ENCODE assay signal across 14 mouse cellular contexts in the genomic region with DNA sequence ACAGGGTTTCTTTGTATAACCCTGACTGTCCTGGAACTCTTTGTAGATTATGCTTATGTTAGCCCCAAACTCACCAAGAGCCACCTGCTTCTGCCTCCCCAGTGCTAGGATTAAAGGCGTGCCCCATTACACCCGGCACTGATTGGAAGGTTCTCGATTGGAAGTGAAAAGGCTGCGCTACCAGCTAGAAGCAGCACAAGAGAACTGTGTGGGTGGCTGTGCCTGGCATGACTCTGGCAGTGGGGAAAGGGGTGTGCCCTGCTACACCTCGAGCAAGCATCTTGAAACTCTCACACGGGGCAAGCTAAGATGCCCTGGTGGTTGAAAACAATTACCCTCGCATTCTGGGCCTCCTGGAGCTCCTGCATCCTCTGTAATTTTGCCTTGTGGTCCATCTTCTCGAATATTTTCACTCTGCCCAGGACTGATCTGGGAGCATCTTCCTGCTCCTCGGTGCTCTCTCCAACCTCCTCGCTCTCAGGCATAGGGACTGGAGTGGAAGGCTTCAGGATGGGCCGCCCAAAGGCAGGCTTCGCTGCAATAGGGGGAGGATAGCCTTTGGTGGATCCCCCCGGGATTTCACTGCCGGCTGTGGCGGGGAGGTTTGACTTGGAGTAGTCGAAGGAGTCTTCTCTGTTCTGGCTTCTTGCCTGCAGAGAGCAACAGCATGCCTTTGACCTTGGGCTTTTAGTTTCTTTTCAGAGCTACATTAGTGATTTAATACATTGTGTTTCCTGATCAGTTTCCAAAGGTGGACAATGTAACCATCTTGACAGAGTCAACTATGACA.
A peak's percentile ranks its signal among the peaks of the same experiment; 100 is the strongest.
DNase-seq lines count a peak whose midpoint lies in the region.
"Had no signal": no experiment of that assay in that cellular context is flagged by ENCODE, and none has a peak within 500 bp of the region (broad histone marks: within the 10 kb centered on the region; RNA-seq: fewer than 3 reads in every experiment).

No protein-coding gene starts in this region.

- intact Hi-C loops in heart, postnatal 36 days (cut with DNase I): no loop called here

- DNase-seq in heart, adult 11 months: peak; percentile 84
- DNase-seq in heart, postnatal 36 days: no peak
- DNase-seq in 416B (ENCODE audit: low read depth): peak; percentile 8
- DNase-seq in brain, adult 2 months (ENCODE audit: low read depth, low spot score): peak; percentile 58
- peak; percentile 59 for DNase-seq in testis, postnatal 14 days (ENCODE audit: low spot score)
- no peak for DNase-seq in kidney, adult 9 months
- DNase-seq: adrenal gland, postnatal 25 days; B cell, adult 2 months; cerebellum, adult 11 months; cerebellum, adult 8-10 months; cerebellum, postnatal 14 days; embryo, embryonic 11 days; gastrocnemius, adult 2 months; gastrocnemius, postnatal 25 days had no signal

Comparison
In these comparisons a context has a peak if more than half of its experiments do, and no peak if none do; other contexts are left out.
1. DNase-seq: peak in heart, adult 11 months (single experiment), 416B (single experiment), brain, adult 2 months (single experiment) and testis, postnatal 14 days (single experiment); none in heart, postnatal 36 days (0 of 2) and kidney, adult 9 months (single experiment).